Mouse (Mus musculus) Patski (cell line): ENCODE results near the gene Disc1. TPM values are rescaled to one million over a fixed set of nuclear protein-coding genes. Genes with fewer than 3 reads are reported as not detected.

Source experiments
- ATAC-seq: fragments of 100-300 bp; one replicate; pipeline ENCODE4 v1.8.0; 2021
- CTCF ChIA-PET: fragments of 350-600 bp; sonication (Branson Sonifier 250); formaldehyde crosslinking; loops from one replicate; lab custom pipeline; 2022; ENCODE audit warnings: inconsistent platforms; lab: Charles Lee
- POLR2A ChIA-PET: fragments of 350-600 bp; sonication (Branson Sonifier 250); formaldehyde crosslinking; loops from one replicate; lab custom pipeline; 2022; ENCODE audit warnings: antibody characterized with exemption, inconsistent platforms; lab: Charles Lee
- DNase-seq: peaks from one replicate; pipeline ENCODE4 v3.0.0-alpha.2; 2011; ENCODE audit warnings: low read depth, low spot score
- H3K27me3 ChIP-seq: fragments of 371-371 bp; one replicate; pipeline ENCODE4 v1.5.1; 2021
- CTCF ChIP-seq: fragments of 100-300 bp; IDR thresholded peaks from one replicate; pipeline ENCODE4 v1.5.1; 2021
- in situ Hi-C: fragments of 300-500 bp; cut with MboI; formaldehyde crosslinking; loops from 3 replicates; pipeline ENCODE4 v1.11.1; 2018; ENCODE audit warnings: low pct_unique_long_range_greater_than_20kb, mixed read lengths
- polyA plus RNA-seq: library from polyadenylated mRNA; unstranded; gene quantifications from one replicate; pipeline ENCODE4 v1.2.3, GENCODE M21; 2021

Disc1 gene
- polyA plus RNA-seq, 1 experiment from 2014 or later: 0.06 TPM

DNA sequence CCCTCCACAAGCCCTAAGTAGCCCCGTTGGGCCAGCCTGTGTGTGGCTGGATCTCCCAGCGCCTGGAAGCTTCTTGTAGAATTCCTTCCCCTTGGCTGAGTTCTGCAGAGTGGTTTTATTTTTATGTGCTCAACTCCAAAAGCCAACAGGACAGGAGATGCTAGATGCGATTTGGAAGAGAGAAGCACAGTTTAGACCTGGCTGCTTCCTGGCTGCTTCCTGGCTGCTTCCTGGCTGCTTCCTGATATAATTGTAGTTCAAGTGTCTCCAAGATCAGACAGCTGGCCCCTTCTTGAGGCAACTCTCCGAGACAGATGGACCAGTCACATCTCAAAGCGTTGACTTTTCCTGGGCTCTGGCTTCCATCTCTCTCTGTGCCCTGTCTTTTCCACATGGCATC lies 139.7 kb downstream of the Disc1 start:
- ChIA-PET POLR2A (no interaction called here), CTCF (no interaction called here)

DNA sequence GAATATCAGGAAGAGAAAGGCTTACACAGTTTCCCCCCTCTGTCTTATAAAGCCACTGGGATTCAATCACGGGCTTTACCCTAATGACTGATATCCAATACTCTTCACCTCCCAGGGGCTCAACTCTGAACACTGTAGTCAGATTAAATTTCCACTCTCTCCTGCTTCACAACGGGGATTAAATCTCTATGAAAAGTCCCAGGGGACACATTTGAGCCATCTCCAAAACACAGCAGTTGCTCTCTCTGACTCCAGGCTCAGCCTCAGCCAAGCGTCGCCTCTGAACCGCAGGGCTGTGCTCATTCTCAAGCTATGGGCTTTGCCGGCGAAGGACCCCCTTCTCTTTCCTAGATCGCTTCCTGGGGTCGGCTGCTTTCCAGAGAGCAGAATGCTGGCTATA lies 141.1 kb downstream of the Disc1 start:
- ChIA-PET CTCF (no interaction called here), POLR2A (no interaction called here)
- ATAC-seq: no peak
- no peak for TF ChIP-seq CTCF
- in situ Hi-C loops: no loop called here
- H3K27me3 ChIP-seq: peaks cover 16% of the 10 kb centered on the region
- no peak for DNase-seq

More for the DNA sequence above, 139.7 kb downstream of the Disc1 start:
- no peak for DNase-seq
- ATAC-seq: no peak
- H3K27me3 ChIP-seq: peaks cover 16% of the 10 kb centered on the region
- in situ Hi-C loops: no loop called here
- no peak for TF ChIP-seq CTCF

DNA sequence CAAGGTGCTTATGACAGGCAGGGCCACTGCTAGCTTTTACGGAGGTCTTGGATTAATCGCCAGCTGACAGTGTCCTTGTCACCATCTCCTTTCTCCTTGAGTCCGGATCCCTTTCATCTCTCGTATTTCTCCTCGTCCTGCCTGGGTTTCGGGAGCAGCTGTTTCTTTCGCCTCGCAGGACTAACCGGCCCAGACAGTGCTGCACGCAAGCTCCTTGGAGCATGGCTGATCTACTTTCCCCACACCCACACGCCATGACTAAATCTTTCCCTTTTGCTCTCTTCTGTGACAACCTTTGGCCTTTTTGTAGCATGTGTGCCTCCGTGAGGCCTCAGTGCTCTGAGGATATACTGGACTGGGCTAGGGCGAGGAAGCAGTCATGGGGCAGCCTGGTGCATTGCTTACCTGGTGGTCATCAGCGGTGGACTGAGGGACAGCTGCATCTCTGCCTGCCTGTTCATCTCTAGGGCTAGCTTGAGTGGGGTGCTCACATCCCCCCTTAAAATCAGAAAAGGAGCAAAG lies 142.6 kb downstream of the Disc1 start:
- DNase-seq (no peak), ATAC-seq (no peak)
- POLR2A ChIA-PET: no interaction called here
- no peak for TF ChIP-seq CTCF
- in situ Hi-C loops: no loop called here
- CTCF ChIA-PET: no interaction called here
- peaks cover 16% of the 10 kb centered on the region for H3K27me3 ChIP-seq

DNA sequence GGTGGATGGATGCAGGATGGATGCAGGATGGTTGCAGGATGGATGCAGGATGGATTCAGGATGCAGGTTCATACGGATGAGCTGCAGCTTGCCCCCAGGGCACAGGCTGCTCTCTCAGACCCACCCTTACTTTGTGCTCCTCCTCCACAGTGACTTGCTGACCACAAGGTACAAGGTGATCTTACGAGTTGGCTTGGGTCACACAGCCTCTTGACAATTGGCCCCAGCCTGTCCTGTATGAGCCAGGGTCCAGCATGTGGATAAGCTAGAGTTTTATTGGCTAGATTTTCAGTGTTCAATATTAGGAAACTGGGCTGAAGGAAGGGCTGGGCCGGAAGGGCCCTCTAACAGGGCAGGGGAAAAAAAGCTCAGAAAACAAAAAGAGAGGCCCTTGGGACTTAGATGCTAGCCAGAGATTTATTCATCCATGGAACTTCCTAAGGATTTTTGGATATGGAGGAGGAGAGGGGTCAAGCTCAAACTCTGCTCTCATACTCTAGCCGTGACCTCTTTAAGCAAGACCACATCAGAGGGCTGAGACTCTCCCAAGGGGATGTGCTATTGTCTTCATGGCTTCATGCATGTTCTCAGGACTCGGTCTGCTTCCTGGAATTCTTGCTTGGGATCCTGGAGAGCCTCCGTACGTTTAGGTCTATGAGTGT lies 143.5 kb downstream of the Disc1 start:
- DNase-seq (no peak), ATAC-seq (no peak)
- in situ Hi-C loops: no loop called here
- no peak for TF ChIP-seq CTCF
- CTCF ChIA-PET: no interaction called here
- H3K27me3 ChIP-seq: peaks cover 19% of the 10 kb centered on the region
- POLR2A ChIA-PET: no interaction called here

DNA sequence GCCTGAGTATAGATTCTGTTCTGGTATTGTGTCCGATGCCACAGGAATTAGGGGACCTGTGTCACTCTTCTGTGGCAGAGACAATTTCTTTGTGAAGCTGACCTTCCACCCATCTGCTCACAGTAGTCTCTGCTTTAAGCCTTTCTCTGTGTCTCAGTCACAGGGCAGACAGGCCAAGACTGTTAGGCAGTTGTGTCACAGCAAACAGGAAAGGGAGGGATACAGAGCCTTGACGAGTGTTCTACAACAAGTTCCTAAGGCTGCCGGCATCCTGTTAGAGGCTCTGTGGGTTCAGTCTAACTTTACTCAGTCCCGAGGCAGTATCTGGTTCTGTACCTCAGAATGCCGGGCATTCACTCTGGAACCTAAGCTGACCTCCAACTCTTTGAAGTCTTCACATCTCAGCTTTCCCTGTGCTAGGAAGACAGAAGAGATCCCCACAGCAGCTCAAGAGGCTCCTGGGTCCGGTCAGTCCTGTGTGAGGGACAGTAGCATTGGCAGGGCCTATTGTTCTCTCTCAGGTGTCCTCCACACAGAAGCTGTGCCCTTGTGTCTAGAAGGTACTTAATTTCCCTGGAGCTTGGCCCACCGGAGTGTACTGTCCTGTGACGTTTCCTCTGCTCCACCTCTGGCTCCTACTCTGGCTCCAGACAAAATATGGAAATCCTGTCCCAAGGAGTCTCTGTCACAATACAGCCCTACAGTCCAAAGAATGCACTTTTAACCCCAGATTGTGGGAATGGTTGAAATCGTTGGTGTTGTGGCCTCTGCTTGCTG lies 144.6 kb downstream of the Disc1 start:
- DNase-seq (no peak), ATAC-seq (no peak)
- H3K27me3 ChIP-seq: peaks cover 15% of the 10 kb centered on the region
- TF ChIP-seq CTCF: no peak
- ChIA-PET POLR2A (no interaction called here), CTCF (interaction anchor here (0.9 kb wide), 1 partner anchor 15 kb away, joined by 3 read pairs; no protein-coding TSS in a partner anchor)
- in situ Hi-C loops: no loop called here

DNA sequence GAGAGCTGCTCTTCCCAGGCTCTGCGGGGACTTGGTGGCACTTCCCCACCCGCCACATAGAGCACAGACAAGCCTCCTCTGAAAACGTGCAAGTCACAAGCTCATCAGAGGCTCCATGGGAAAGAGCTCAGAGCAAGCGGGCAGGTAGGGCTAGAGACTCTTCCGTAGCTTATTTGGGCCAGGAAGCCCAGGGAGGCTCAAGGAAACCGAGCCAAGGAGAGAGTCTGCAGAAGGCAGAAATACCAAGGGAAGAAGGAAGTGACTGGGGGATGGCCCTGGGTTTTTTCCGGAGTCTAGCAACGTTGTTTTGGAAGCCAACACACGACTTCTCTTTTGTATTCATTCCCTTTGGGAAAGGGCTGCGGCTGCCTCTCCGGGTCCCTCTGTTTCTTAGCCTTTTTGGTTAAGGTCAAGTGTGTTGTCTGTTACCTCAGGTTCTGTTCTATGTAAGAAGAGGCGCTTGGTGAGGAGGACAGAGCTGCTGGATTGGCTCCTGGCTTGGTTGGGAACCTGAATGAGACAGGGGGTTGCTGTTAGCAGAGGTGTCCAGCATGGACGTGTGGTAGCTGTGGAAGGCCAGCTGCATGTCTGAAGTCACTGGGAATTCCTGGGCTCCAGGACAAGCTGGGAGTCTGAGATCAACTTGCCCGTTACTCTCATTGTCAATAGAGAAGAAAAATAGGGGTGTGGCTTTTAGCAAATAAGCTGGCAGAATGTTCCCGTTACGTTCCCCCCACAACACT lies 145.4 kb downstream of the Disc1 start:
- in situ Hi-C loops: no loop called here
- DNase-seq (no peak), ATAC-seq (no peak)
- ChIA-PET CTCF (interaction anchor here (0.9 kb wide), 1 partner anchor 15 kb away, joined by 3 read pairs; no protein-coding TSS in a partner anchor), POLR2A (no interaction called here)
- no peak for TF ChIP-seq CTCF
- peaks cover 11% of the 10 kb centered on the region for H3K27me3 ChIP-seq

DNA sequence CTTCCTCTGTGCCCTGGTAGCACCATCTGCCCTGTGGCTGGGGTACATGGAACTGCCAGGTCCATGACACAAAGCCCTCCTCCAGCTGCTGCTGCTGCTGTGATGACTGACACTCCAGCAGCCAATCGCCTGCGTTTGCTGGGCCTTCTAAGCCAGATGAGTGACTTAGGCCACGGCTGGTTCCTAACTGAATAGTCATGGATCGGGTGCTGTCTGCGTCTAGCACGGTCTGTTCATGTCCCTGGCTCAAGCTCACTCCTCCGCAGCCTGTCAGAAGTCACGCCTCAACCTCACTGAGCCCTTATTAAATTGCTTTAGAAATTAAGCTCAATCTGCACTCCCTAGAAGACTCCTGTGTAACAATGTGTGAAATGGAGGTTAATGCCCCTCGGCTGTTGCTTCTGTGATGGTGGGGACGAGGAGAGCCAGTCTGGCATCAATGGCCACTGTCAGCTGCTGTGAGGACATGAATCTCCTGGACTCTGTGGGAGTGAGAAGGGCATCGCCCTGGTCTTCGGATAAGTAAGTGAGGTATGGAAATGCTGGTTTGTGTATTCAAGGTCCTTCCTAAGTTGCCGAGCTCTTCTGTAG lies 146.4 kb downstream of the Disc1 start:
- in situ Hi-C loops: no loop called here
- CTCF ChIA-PET: no interaction called here
- no peak for TF ChIP-seq CTCF
- ATAC-seq (no peak), DNase-seq (no peak)
- peaks cover 18% of the 10 kb centered on the region for H3K27me3 ChIP-seq
- POLR2A ChIA-PET: no interaction called here

DNA sequence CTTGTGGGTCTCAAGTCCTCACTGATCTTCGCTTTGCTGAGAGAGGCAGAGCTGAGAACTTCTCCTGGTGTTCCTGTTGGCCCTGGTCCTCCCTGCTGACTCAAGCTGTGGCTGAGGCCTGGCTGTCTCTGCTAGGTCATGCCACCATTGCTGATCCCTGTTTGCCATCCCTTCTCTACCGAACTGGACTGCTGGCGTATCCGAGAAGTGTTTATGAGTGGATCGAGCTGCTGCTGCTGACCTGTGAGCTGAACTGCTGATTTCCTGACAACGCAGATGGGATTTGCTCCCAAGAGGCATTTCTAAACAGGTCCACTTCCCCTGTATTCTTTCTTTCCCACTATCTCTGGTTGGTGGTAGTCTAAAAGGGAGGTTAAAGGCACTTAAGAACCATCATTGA lies 147.7 kb downstream of the Disc1 start:
- CTCF ChIA-PET: no interaction called here
- ATAC-seq (no peak), DNase-seq (no peak)
- in situ Hi-C loops: no loop called here
- H3K27me3 ChIP-seq: peaks cover 15% of the 10 kb centered on the region
- no peak for TF ChIP-seq CTCF
- POLR2A ChIA-PET: no interaction called here

DNA sequence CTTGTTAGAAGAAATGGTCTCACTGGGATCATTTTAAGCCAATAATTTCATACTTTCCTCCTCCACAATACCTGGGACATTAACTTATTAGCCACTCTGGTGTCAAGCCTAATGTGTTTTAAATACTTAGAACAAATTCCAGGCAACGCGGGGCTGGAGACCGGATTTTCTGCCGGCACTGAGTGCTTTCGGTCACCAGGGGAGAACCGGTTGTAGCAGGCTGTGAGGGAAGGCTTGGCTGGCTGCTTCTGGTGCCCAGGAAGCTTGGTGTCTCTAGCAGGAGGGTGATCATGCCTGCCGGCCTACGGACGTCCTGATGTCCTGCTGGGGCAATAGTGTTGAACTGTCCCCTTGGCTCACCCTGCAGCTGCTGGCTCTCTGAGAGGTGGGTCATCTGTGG lies 149.0 kb downstream of the Disc1 start:
- in situ Hi-C loops: no loop called here
- POLR2A ChIA-PET: no interaction called here
- no peak for TF ChIP-seq CTCF
- DNase-seq (no peak), ATAC-seq (no peak)
- CTCF ChIA-PET: no interaction called here
- H3K27me3 ChIP-seq: peaks cover 11% of the 10 kb centered on the region

DNA sequence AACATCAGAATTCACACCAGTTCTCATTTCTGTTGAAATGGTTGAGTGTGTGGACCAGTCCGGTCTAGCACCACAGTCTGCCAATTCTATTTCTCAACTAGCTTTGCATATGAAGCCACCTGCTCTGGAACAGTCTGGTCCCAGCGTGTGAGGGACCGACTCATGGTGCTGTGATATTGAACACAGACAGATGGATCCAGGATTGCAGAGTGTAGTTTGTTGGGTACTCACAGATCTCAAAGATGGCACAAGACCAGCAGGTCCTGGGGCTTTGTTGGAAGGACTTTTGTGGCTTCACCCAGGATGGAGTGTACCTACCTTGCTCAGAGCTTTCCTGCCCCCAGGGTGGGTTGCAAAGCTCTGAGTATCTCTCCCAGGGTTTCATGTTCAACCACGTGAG lies 151.6 kb downstream of the Disc1 start:
- CTCF ChIA-PET: no interaction called here
- in situ Hi-C loops: no loop called here
- DNase-seq (no peak), ATAC-seq (no peak)
- POLR2A ChIA-PET: no interaction called here
- peaks cover 11% of the 10 kb centered on the region for H3K27me3 ChIP-seq
- TF ChIP-seq CTCF: no peak
